Mouse (Mus musculus) mature B cell (primary cell): Measurements from ENCODE around the gene Zfp750.

Experiments used
- in situ Hi-C: fragments of 300-500 bp; cut with MboI; formaldehyde crosslinking; loops from 2 replicates; pipeline ENCODE4 v1.14.3; 2019

Gene Zfp750

DNA sequence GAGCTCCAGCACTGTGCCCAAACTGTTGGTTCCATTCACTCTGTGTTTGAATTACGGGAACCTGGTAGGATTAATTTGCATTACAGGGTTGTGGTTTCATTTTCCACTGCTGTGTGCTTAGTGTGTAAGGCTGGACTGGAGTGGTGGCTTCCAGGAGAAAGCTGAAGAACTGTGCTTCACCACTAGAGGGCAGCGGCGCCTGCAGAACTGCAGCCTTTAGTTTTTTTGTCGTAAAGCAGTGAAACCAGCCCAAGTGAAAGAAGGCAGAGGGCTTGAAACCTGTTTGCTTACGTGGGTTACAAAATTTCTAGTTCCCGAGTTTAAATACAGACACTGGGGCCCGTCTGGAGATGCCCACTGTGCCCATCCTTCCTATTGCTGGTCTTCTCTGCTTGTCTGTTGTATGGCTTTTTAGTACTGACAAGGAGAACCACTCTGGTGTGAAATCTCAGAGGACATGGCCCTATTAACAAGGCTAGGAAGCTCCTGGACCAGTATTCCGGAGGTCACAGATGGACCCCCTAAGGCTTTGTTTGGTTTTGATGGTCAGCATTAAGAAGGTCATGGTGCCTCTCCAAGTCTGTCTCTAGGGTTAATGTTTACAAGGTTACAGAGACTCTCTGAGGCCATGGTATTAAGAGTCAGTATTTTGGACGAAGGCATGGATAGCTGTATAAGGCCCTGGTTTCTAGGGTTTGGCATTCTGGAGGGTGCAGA lies 43.3 kb downstream of the Zfp750 start:
- in situ Hi-C loops: no loop called here

DNA sequence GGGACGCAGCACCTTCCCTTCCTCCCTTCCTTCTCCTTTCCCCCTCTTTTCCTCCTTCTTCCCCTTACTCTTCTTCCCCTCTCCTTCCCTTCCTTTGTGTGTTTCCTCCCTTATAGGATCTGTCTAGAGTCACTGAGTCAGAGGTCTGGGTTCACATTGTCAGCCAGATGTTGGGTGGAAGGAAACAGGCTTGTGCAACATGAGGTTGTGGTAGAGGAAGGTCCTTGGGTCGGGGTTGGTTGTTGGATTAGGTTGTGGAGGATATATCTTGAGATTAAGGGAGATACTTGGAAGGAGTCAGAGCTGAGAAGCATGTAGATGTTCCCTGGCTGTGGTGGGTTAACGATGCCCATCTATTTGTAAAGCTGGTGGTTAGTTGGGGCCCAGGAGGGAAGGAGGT lies 44.3 kb downstream of the Zfp750 start:
- in situ Hi-C loops: no loop called here

DNA sequence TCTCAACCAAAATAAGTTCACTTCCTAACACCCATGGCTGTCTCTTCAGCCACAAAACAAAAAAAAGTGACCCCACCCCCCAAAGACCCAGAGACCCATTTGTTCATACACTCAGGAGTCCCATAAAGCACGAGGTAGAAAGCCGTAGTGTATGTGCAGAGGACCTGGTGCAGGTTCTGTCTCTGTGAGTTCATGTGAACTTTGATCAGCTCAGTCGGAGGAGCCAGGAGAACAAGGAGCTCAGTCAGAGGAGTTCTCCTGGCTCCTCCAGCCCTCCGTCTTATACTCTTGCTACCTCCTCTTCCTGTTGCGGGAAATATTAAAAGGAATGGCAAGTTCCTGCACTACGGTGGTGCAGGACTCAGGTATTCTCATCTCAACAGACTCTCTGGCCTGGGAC lies 51.7 kb downstream of the Zfp750 start:
- in situ Hi-C loops: no loop called here
